Mouse (Mus musculus) myocyte (in vitro differentiated cells): ENCODE measurements around the gene Ptprg. TPM values are rescaled to one million over a fixed set of nuclear protein-coding genes. Genes with fewer than 3 reads are reported as not detected.
A peak's percentile ranks its signal among the peaks of the same experiment; 100 is the strongest.

Experiments
- H3K27me3 ChIP-seq: one replicate; pipeline ENCODE4 v1.6.1; 2011; ENCODE audit not compliant: control insufficient read depth, insufficient read depth, insufficient read length
- H3K36me3 ChIP-seq: one replicate; pipeline ENCODE4 v1.6.1; 2011; ENCODE audit not compliant: control insufficient read depth, insufficient read depth
- H3K4me2 ChIP-seq: one replicate; pipeline ENCODE4 v1.6.1; 2011; ENCODE audit warnings: low read depth, control low read depth
- H3K4me3 ChIP-seq: one replicate; pipeline ENCODE4 v1.5.1; 2011; ENCODE audit warnings: mild to moderate bottlenecking, control low read depth, moderate library complexity
- H3K79me2 ChIP-seq: one replicate; pipeline ENCODE4 v1.6.1; 2011; ENCODE audit not compliant: control insufficient read depth, insufficient read depth
- H3ac ChIP-seq: one replicate; pipeline ENCODE4 v1.6.1; 2011; ENCODE audit not compliant: control insufficient read depth, insufficient read length
- CEBPB ChIP-seq: IDR thresholded peaks from 2 replicates; pipeline ENCODE4 v1.6.1; 2011; ENCODE audit warnings: mild to moderate bottlenecking, moderate library complexity; ENCODE audit not compliant: poor library complexity, insufficient read depth, severe bottlenecking
- E2F4 ChIP-seq: IDR thresholded peaks from one replicate; pipeline ENCODE4 v1.6.1; 2011; ENCODE audit warnings: mild to moderate bottlenecking, control low read depth, moderate library complexity; ENCODE audit not compliant: insufficient read depth
- MAX ChIP-seq: IDR thresholded peaks from one replicate; pipeline ENCODE4 v1.6.1; 2011; ENCODE audit warnings: low read depth, mild to moderate bottlenecking, control low read depth
- MYOD1 ChIP-seq, 3 experiments: IDR thresholded peaks; one replicate each; pipeline ENCODE4 v1.6.1; 2011; ENCODE audit warnings: control low read depth in 2 of 3, low read depth in 2 of 3, mild to moderate bottlenecking in 2 of 3, moderate library complexity in 1 of 3; ENCODE audit not compliant: insufficient read length in 2 of 3, control insufficient read depth in 1 of 3
- MYOG ChIP-seq, 3 experiments: IDR thresholded peaks; one replicate each; pipeline ENCODE4 v1.6.1; 2011; ENCODE audit warnings: control low read depth in 2 of 3, low read depth in 2 of 3, mild to moderate bottlenecking in 2 of 3; ENCODE audit not compliant: insufficient read length in 2 of 3, control insufficient read depth in 1 of 3, insufficient read depth in 1 of 3
- POLR2A ChIP-seq: IDR thresholded peaks from one replicate; pipeline ENCODE4 v1.6.1; 2011; ENCODE audit warnings: low read depth, mild to moderate bottlenecking, control low read depth, moderate library complexity; ENCODE audit not compliant: insufficient read length
- POLR2AphosphoS2 ChIP-seq: IDR thresholded peaks from one replicate; pipeline ENCODE4 v1.6.1; 2011; ENCODE audit warnings: low read depth, control low read depth; ENCODE audit not compliant: insufficient read length
- REST ChIP-seq: IDR thresholded peaks from one replicate; pipeline ENCODE4 v1.6.1; 2011; ENCODE audit warnings: mild to moderate bottlenecking, control low read depth, moderate library complexity; ENCODE audit not compliant: insufficient read depth, insufficient read length
- SRF ChIP-seq: IDR thresholded peaks from one replicate; pipeline ENCODE4 v1.6.1; 2011; ENCODE audit warnings: low read depth; ENCODE audit not compliant: control insufficient read depth, insufficient read length
- TCF12 ChIP-seq: IDR thresholded peaks from one replicate; pipeline ENCODE4 v1.6.1; 2011; ENCODE audit warnings: mild to moderate bottlenecking, control low read depth; ENCODE audit not compliant: poor library complexity, insufficient read depth, severe bottlenecking
- TCF3 ChIP-seq: IDR thresholded peaks from one replicate; pipeline ENCODE4 v1.6.1; 2011; ENCODE audit warnings: low read depth, control low read depth; ENCODE audit not compliant: insufficient read length
- USF1 ChIP-seq: IDR thresholded peaks from one replicate; pipeline ENCODE4 v1.6.1; 2011; ENCODE audit warnings: low read depth, mild to moderate bottlenecking, control low read depth, moderate library complexity
- polyA plus RNA-seq: library from polyadenylated mRNA; unstranded; fragments of >200 nt; fragmentation: generic; extraction: Trizol; gene quantifications from one replicate; pipeline ENCODE4 v1.2.1, GENCODE M21; 2012; ENCODE audit warnings: missing spikeins

Gene Ptprg
- polyA plus RNA-seq, 1 experiment = 14.4 TPM

- no peak overlapping the region for H3K4me3 ChIP-seq
- peaks cover 3% of the 10 kb centered on the region for H3K36me3 ChIP-seq
- H3K27me3 ChIP-seq = no peaks in the 10 kb centered on the region
- no peak overlapping the region for H3ac ChIP-seq
- no peak for TF ChIP-seq SRF
- TF ChIP-seq MYOD1 (IDR thresholded peaks at IDR 0.05; ENCODE audit: control insufficient read depth in 1 of 3, insufficient read length in 2 of 3, low read depth in 2 of 3) = no peak
- TF ChIP-seq POLR2A = no peak
- no peak for TF ChIP-seq MYOG (IDR thresholded peaks at IDR 0.05; ENCODE audit: control insufficient read depth in 1 of 3, insufficient read depth in 1 of 3, insufficient read length in 2 of 3, low read depth in 2 of 3)
- H3K4me2 ChIP-seq = no peak overlapping the region
- no peaks in the 10 kb centered on the region for H3K79me2 ChIP-seq
These were observed 667.2 kb downstream of the Ptprg start for GRCm38 (mm10) chr14:12220540-12220939.

GRCm38 (mm10) chr14:12221571-12221970 is 668.2 kb downstream of the Ptprg start:
- no peak for TF ChIP-seq MYOG (IDR thresholded peaks at IDR 0.05; ENCODE audit: control insufficient read depth in 1 of 3, insufficient read depth in 1 of 3, insufficient read length in 2 of 3, low read depth in 2 of 3)
- no peak for TF ChIP-seq TCF3
- TF ChIP-seq SRF = no peak
- no peak for TF ChIP-seq CEBPB
- no peak overlapping the region for H3ac ChIP-seq

GRCm38 (mm10) chr14:12243726-12244125 is 690.4 kb downstream of the Ptprg start:
- H3K36me3 ChIP-seq = no peaks in the 10 kb centered on the region
- no peaks in the 10 kb centered on the region for H3K27me3 ChIP-seq
- no peaks in the 10 kb centered on the region for H3K79me2 ChIP-seq
- TF ChIP-seq TCF3 (no peak), TCF12 (no peak), USF1 (no peak), MYOD1 (IDR thresholded peaks at IDR 0.05; ENCODE audit: control insufficient read depth in 1 of 3, insufficient read length in 2 of 3, low read depth in 2 of 3) (no peak), CEBPB (no peak), POLR2A (no peak), MYOG (IDR thresholded peaks at IDR 0.05; ENCODE audit: control insufficient read depth in 1 of 3, insufficient read depth in 1 of 3, insufficient read length in 2 of 3, low read depth in 2 of 3) (no peak), E2F4 (no peak), SRF (no peak), POLR2AphosphoS2 (no peak), REST (no peak), MAX (no peak)
- no peak overlapping the region for H3K4me3 ChIP-seq
- no peak overlapping the region for H3K4me2 ChIP-seq
- no peak overlapping the region for H3ac ChIP-seq

More at GRCm38 (mm10) chr14:12221571-12221970, 668.2 kb downstream of the Ptprg start:
- H3K27me3 ChIP-seq = no peaks in the 10 kb centered on the region
- peaks cover 7% of the 10 kb centered on the region for H3K36me3 ChIP-seq
- H3K4me2 ChIP-seq = no peak overlapping the region
- H3K79me2 ChIP-seq = no peaks in the 10 kb centered on the region
- H3K4me3 ChIP-seq = no peak overlapping the region

- no peaks in the 10 kb centered on the region for H3K27me3 ChIP-seq
- TF ChIP-seq CEBPB = no peak
- no peak for TF ChIP-seq TCF3
- TF ChIP-seq E2F4 = no peak
- TF ChIP-seq POLR2AphosphoS2 = no peak
- TF ChIP-seq MYOD1 (IDR thresholded peaks at IDR 0.05; ENCODE audit: control insufficient read depth in 1 of 3, insufficient read length in 2 of 3, low read depth in 2 of 3) = no peak
- TF ChIP-seq MAX = no peak
- TF ChIP-seq MYOG (IDR thresholded peaks at IDR 0.05; ENCODE audit: control insufficient read depth in 1 of 3, insufficient read depth in 1 of 3, insufficient read length in 2 of 3, low read depth in 2 of 3) = no peak
- TF ChIP-seq REST = no peak
- no peak for TF ChIP-seq TCF12
- no peak for TF ChIP-seq POLR2A
- no peak for TF ChIP-seq USF1
- no peak for TF ChIP-seq SRF
- H3ac ChIP-seq = no peak overlapping the region
- H3K4me3 ChIP-seq = no peak overlapping the region
- no peaks in the 10 kb centered on the region for H3K36me3 ChIP-seq
- H3K79me2 ChIP-seq = no peaks in the 10 kb centered on the region
- H3K4me2 ChIP-seq = no peak overlapping the region
These were observed 722.7 kb downstream of the Ptprg start for GRCm38 (mm10) chr14:12276031-12276430.

- H3K27me3 ChIP-seq = no peaks in the 10 kb centered on the region
- peak within 1 kb of the TSS; percentile 75 for H3K4me2 ChIP-seq
- H3ac ChIP-seq = peak within 1 kb of the TSS; percentile 74
- H3K79me2 ChIP-seq = no peaks in the 10 kb centered on the region
- no peak for TF ChIP-seq CEBPB
- peak within 1 kb of the TSS; percentile 82 for H3K4me3 ChIP-seq
- H3K36me3 ChIP-seq = peaks cover 8% of the 10 kb centered on the region
These were observed 730.3 kb downstream of the Ptprg start, which contains the start of gene Gm49355 for GRCm38 (mm10) chr14:12283641-12284040. Gene Gm49355 (plus strand): TSS chr14:12283976.
